Comparison of ENCODE assay signal across 1 mouse cellular context in the genomic region with DNA sequence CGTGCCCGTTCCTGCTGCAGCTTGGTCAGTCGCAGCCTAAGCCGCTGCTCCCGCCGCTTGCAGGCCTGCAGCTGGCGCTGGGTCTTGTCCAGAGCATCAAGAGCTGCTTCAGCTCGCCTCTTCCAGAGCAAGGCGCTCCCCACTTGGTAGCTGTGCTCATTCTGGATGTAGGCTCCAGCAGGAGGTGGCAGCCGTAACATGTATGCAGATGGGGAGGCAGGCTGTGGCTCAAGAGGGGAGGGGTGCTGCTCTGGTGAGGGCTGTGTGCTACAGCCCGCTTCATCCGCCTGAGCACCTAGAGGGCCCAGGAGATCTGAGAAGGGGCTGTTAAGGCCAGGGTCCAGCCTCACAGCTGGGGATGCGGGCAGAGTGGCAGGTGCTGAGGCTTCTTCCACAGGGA.
TF ChIP-seq lines count a peak whose summit lies in the region.

No protein-coding gene starts in this region.

TF ChIP-seq in ES-E14, 5 proteins besides CTCF, POLR2A, EP300 and RAD21:
- TF ChIP-seq ZC3H11A (IDR thresholded peaks at IDR 0.05; ENCODE audit: borderline replicate concordance, low read depth, low read length), result no peak
- TF ChIP-seq HCFC1 (IDR thresholded peaks at IDR 0.05; ENCODE audit: borderline replicate concordance, insufficient read depth, low read length), result no peak
- no peak for TF ChIP-seq ZNF384 (IDR thresholded peaks at IDR 0.05; ENCODE audit: low read depth, low read length)
- no peak for TF ChIP-seq MAFK (IDR thresholded peaks at IDR 0.05; ENCODE audit: insufficient read depth, low read depth, low read length)
- no peak for TF ChIP-seq CHD2 (IDR thresholded peaks at IDR 0.05; ENCODE audit: low read depth, low read length)
